Mouse (Mus musculus): ENCODE data around the gene Jmjd6.
"Not testable (repeated sequence)": the region's sequence is repeated elsewhere in the genome, so short reads cannot be mapped to it uniquely, and the experiment has no call there.

Jmjd6 gene

GRCm38 (mm10) chr11:116851576-116852290 lies 8.5 kb upstream of the Jmjd6 start:
- in situ Hi-C loops (cut with MseI, MboI) = no loop called here

- in situ Hi-C loops (cut with MseI, MboI) = no loop called here
Observed at GRCm38 (mm10) chr11:116850833-116851477, 7.7 kb upstream of the Jmjd6 start.

- in situ Hi-C loops (cut with MseI, MboI) = no loop called here
Observed at GRCm38 (mm10) chr11:116850085-116850484, 6.8 kb upstream of the Jmjd6 start.

GRCm38 (mm10) chr11:116849587-116849986 lies 6.3 kb upstream of the Jmjd6 start:
- in situ Hi-C loops (cut with MseI, MboI) = no loop called here

- in situ Hi-C loops (cut with MseI, MboI) = not testable (repeated sequence)
Observed at GRCm38 (mm10) chr11:116848877-116849178, 5.6 kb upstream of the Jmjd6 start.

- in situ Hi-C loops (cut with MseI, MboI) = no loop called here
Observed at GRCm38 (mm10) chr11:116848086-116848876, 5.0 kb upstream of the Jmjd6 start.

- in situ Hi-C loops (cut with MseI, MboI) = no loop called here
Observed at GRCm38 (mm10) chr11:116847187-116848085, 4.2 kb upstream of the Jmjd6 start.

- in situ Hi-C loops (cut with MseI, MboI) = no loop called here
Observed at GRCm38 (mm10) chr11:116846593-116847181, 3.4 kb upstream of the Jmjd6 start.

GRCm38 (mm10) chr11:116842531-116843260 lies 553 bp downstream of the Jmjd6 start:
- in situ Hi-C loops (cut with MseI, MboI) = no loop called here

GRCm38 (mm10) chr11:116840748-116841147 lies 2.5 kb downstream of the Jmjd6 start:
- in situ Hi-C loops (cut with MseI, MboI) = no loop called here

GRCm38 (mm10) chr11:116839601-116840000 lies 3.6 kb downstream of the Jmjd6 start:
- in situ Hi-C loops (cut with MseI, MboI) = no loop called here

- in situ Hi-C loops (cut with MseI, MboI) = no loop called here
Observed at GRCm38 (mm10) chr11:116838936-116839335, 4.3 kb downstream of the Jmjd6 start.

- in situ Hi-C loops (cut with MseI, MboI) = no loop called here
Observed at GRCm38 (mm10) chr11:116837441-116837840, 5.8 kb downstream of the Jmjd6 start.

GRCm38 (mm10) chr11:116836283-116836682 lies 7.0 kb downstream of the Jmjd6 start:
- in situ Hi-C loops (cut with MseI, MboI) = no loop called here

GRCm38 (mm10) chr11:116834954-116835353 lies 8.3 kb downstream of the Jmjd6 start:
- in situ Hi-C loops (cut with MseI, MboI) = no loop called here

GRCm38 (mm10) chr11:116832172-116832685 lies 11.0 kb downstream of the Jmjd6 start:
- in situ Hi-C loops (cut with MseI, MboI) = no loop called here

GRCm38 (mm10) chr11:116827534-116828165 lies 15.6 kb downstream of the Jmjd6 start, which contains the start of gene Mxra7:
TSS of gene Mxra7 (minus strand) at chr11:116828046.
- in situ Hi-C loops (cut with MseI, MboI) = no loop called here

- in situ Hi-C loops (cut with MseI, MboI) = no loop called here
Observed at GRCm38 (mm10) chr11:116826550-116827504, 16.4 kb downstream of the Jmjd6 start.

GRCm38 (mm10) chr11:116825230-116825629 lies 18.0 kb downstream of the Jmjd6 start:
- in situ Hi-C loops (cut with MseI, MboI) = no loop called here
